Mouse (Mus musculus) heart, postnatal 0 days (tissue): ENCODE measurements around the gene Fndc11.

Experiments used
- CTCF ChIP-seq: IDR thresholded peaks from 2 replicates; pipeline ENCODE4 v1.5.1; 2016; ENCODE audit warnings: antibody characterized with exemption, control low read depth, low read depth
- EP300 ChIP-seq: IDR thresholded peaks from 2 replicates; pipeline ENCODE4 v1.6.1; 2016; ENCODE audit warnings: antibody characterized with exemption, low read depth

DNA sequence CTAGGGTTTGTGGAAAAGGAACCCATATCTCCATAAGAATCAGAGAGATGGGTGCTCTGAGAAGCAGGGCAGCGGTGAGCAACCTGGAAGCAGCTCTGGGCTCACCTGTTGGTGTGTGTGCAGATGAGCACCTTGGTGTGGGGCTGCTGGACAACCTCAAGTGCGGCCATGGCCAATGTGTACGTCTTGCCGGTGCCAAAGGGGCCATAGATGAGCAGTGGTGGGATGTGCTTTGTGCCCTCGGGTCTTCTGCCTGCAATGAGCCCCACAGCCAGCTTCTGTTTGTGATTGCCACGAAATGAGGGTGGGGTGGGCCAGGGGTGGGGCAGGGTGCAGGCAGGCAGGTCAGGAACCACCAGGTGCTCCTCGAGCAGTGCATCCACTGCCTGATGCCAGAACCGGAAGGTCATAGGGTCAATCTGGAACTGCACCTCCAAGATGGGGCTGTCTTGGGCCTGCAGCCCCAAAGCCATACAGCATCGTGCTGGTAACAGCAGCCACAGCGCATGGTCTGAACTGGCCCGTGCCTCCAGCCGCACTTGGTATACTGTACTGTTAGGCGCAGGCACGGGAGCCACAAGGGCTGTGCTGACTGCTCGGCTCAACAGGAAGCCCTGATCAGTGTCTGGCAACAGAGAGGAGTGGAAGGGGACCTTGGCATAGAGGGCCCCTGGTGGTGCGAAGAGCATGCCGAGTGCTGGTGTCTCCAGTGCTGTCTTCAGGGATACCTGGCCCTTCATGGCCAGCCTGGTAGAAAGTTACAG, 17.6 kb downstream of the Fndc11 start:
- TF ChIP-seq EP300: no peak
- TF ChIP-seq CTCF: no peak
